Mouse (Mus musculus): ENCODE data around the gene Itga4. TPM values are rescaled to one million over a fixed set of nuclear protein-coding genes. Genes with fewer than 3 reads are reported as not detected.
A peak's percentile ranks its signal among the peaks of the same experiment; 100 is the strongest.

Itga4 gene
- total RNA-seq (2021), result 10 to 100 TPM in 1 of 2 experiments, 1 to 10 TPM in 1; 9.0 to 10.6 TPM

DNA sequence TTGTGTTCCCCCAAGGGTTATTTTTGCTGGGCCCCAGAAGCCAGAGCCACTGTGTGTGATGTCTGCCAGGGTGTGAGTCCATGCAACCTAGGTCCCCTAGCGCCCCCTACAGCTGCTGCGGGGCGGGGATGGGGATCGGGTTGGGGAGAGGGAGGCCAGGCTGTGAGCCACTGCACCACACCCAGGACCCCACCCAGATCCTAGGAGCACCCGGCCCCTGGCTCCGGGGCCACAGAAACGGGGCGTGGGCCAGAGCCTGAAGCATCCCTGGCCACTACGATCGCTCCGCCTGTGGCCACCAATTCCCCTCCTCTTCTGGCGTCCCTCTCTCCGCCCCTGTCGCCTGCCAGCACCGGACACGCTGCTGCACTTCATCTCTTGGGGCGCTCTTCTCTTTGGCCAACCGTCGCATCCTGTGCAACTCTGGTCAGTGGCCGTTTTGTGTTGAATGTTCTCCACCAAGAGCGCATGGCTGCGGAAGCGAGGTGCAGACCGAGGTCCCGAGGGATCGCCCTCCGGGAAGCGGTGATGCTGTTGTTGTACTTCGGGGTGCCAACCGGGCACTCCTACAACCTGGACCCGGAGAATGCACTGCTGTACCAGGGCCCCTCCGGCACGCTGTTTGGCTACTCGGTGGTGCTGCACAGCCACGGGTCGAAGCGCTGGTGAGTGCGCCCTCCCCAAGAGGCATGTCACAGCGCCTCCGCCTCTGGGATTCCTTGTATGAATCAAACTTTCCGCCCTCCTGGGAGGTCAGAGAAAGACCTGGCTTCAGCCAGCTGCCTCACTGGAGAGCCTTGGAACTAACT, at the start of gene Itga4:
Gene Itga4 (plus strand): TSS at position 235 of the 809 bp plus-strand sequence.
- intact Hi-C loops (cut with DNase I), result no loop called here
- DNase-seq, result peak; percentile 83

DNA sequence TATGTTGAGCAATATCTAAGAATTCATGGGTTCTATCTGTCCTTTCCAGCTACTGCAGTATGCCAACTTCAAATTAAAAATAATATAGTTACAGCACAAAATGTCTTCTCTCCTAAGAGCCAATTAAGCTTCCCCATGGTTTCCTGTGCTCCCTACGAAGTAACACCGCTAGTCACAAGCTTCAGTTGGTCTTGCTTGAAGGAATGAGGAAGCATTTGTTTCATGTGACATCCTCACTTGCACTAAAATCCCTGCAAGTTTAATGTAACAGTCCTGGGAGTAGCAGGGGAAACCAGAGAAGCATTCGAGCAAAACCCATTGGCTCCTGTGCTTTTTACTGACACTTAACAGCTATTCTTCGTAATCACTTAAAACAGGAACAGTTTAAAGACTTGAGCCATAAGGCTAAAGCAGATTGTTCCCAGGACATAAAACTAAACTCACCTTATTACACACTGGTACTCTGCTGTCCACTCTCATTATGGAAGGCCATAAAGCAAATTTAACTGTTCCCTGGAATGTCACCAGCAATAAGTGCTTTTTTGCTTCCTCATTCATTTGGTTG, 49.0 kb upstream of the Itga4 start:
- DNase-seq, result no peak
- intact Hi-C loops (cut with DNase I), result no loop called here

DNA sequence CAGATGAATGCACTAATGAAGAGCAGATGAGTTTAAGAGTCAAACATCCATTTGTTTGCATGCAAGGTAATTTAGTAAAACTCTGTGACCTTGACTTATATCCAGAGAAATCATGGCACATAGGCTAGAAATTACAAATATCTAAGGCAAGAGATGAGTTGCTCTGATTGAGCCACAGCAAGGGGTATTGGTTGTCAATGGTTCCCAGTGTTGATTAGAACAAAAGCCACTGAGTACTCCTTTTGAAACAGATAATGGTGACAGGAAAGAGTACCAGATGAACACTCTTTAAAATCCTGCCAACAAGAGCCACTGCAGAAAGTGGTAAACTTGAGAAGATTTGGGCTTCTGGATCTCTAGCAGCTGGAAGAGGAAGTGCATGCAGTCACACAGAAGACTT, 40.2 kb upstream of the Itga4 start:
- DNase-seq, result no peak
- intact Hi-C loops (cut with DNase I), result no loop called here

DNA sequence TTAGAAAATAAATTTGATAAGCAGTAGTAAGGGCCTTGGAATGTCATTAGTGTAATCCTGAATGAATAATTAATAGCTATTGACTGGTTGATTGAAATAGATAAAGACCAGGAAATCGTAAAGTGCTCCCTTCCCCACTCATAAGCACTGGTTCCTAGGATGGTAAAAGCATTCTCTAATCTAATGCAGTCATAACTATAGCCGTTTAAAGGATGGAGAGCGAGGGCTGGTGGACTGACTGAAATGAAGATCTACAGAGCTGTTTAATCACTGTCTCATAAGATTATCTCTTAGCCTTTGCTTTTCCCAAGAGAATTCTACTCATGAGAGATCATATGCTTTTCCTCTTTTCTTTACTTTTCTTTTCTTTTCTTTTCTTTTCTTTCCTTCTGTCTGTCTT, 39.7 kb upstream of the Itga4 start:
- intact Hi-C loops (cut with DNase I), result no loop called here
- no peak for DNase-seq

DNA sequence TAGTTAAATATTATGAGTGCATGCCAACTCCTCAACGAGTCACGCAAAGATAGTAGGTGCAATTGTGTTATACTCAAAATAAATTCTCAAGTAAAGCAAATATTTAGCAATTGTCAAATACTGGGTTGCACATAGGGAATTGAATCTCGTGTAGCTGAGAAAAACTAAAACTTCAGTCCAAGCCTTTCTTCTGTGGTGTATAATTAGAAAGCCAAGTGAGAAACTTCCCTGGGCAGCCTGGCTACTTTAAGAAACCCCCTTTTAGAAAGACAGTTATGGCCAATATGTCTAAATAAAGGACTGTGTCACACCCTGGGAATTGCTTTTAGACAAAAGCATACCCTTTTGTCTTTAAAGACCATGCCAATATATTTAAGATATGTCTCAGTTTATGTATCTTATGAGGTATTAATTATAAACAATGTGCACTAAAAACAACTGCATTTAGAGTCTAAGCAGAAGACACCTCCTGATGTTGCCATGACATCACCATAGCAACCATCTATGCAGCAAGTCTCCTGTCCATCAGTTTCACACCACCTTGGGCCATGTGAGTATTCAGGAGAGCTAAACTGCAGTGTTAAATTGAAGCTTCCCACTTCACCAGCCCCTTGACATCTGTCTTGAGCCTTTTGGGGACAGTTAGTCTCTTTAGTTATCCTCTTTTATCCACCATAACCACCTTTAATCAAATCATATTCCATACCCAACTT, 30.4 kb upstream of the Itga4 start:
- no peak for DNase-seq

DNA sequence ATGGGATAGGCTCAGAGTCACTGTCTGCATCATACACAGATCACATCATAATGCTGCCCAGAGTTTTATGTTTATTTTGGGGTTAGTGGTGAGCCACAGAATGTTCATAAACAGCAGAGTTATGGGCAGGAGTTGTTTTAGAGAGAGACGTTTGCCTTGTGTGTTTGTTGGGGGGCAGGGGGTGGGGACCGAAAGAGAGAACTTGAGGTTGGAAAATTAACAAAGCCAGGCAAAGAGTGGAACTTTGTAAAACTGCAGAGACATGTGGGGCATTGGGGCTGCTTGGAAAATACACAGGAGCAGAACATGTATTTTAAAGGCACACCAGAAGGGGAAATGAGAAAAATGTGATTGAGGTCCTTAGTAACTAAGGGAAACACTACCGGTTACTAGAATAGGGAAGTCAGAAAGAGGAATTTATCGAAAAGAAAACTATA, 27.4 kb upstream of the Itga4 start:
- intact Hi-C loops (cut with DNase I), result no loop called here
- no peak for DNase-seq

More for the DNA sequence above, 30.4 kb upstream of the Itga4 start:
- intact Hi-C loops (cut with DNase I), result no loop called here

DNA sequence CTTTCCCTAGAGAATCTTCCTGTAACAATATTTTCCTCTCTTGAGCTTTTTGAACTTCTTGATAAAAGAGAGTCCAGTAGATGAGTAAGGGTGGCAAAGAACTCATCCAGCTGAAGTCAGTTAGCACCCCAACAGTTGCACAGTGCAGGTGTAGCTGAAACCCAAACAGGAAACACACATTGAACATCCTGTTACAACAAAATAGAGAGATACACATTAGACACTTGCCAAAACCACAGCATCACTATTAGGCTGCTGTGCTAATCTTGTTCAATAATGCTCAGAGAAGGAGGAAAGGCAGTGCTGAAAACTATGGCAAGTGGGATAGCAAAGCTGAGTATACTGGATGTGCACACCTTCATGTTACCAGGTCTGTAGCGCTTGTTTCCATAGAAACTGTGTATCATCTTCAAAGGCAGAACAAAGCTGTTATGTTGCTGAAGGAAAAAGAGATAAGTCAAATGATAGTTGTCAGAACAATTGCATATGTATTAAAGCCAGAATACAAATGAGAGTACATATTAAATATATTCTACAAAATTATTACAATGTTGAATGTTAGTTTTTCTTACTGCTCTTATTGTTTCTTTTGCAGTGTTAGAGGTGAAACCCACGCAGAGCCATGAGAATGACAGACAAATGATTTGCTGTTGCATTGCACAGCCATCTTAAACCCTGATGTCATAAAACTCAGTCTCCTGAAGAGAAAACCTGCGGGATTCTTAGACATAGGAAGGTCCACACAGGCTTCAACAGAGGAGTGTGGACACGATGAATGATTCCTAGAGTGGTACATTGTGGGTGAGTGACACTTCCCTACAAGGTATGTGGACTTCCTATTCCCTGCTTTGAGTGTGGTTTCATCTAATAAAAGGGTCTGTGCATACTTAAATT, 23.9 kb upstream of the Itga4 start:
- DNase-seq, result no peak
- intact Hi-C loops (cut with DNase I), result no loop called here

DNA sequence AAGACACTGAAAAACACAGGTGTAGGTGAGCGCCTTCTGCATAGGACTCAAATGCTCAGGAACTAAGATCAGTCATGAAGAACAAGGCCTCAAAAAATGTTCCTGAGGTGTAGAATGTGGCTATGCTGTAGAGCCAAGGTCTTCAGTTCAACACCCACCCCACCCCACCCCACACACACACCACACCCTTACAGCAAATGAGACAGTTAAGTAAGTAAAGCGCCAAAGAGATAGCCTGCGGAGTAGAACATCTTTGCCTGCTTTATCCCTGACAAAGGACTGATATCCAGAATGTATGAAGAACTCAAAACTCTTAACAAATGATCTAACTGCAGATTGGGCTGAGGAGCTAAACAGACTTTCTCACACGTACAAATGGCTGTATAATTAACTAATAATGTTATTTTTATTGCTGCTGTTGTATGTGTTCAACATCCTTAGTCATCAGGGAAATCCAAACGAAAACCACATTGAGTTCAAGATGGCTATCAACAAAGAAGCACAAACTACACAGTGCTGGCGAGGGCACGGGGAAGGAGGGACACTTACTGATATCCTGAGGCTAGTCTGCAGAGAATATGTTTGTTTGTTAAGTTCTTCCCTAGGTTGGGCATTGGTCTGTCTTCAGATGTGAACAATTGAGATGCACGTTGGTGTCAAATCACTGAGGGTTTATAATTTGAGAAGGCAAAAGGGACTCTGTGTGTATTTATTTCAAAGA, 19.3 kb upstream of the Itga4 start:
- intact Hi-C loops (cut with DNase I), result no loop called here
- no peak for DNase-seq

DNA sequence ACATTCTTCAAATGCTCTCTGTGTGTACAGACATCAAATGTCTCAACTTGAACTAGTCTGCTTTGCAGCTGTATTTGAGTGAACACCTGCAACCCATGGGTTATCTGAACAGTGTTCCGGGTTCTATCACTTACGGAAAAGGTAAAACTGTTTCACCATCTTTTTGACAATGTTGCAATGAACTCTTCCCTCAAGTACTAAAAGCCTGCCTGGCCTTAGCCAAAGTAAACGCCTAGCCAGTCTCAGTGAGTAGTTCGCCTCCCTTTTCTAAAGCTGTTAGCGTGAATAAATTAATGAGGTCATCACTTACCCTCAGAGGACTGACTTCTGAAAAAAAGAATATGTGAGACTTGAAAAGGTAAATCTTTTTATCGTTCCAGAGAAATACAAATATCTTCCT, 18.0 kb upstream of the Itga4 start:
- DNase-seq, result no peak
- intact Hi-C loops (cut with DNase I), result no loop called here

DNA sequence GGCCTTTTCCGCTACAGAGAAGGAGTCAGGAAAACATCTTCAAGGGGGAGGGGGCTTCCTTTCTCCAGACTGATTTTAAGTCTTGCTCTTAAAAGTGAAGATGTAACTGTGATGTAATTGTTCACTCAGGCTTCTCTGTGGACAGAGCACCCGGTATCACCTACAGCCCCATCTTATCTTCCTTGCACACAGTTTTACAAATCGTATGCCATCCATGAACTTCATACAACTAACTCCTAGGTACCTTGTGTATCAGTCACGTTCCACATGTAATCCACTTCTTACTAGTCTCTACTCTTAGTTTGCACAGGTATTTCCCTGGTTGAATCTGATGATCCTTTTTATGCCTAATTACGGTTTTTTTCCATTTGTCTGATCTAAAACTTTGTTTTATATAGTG, 10.9 kb upstream of the Itga4 start:
- intact Hi-C loops (cut with DNase I), result no loop called here
- DNase-seq, result no peak

DNA sequence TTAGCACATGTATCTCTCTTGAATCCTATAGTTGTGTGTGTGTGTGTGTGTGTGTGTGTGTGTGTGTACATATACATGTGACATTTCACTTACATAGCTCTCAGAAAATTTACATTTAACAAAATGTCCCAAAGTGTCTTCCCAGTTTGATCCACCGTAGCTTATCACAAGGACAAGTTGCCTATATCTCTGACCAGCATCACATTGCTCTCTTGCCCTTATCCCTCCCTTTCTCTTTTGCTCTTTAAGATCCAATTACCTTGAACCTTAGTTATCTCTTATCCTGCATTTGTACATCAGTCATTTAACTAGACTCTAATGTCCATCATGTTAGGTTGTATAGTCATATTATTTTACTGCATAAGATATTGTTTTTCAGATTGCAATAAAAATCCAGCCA, 10.5 kb upstream of the Itga4 start:
- no peak for DNase-seq
- intact Hi-C loops (cut with DNase I), result no loop called here

DNA sequence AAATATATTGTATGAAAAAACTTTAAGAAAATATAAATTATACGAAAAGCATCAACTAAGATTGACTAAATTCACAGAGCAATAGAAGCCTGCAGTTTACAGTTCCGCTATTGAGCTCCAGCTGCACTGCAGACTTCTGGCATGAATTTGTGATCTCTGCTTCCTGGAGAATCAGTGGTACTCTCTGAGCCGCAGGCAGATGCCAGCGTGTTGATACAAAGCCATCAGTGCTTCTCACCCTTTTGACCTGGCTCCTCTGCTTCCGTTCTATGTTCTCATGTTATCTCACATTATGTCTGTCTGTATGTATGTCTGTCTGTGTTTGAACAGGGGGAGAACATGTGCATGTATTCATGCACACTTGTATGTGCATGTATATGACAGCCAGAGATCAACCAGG, 6.9 kb upstream of the Itga4 start:
- intact Hi-C loops (cut with DNase I), result no loop called here
- DNase-seq, result no peak

DNA sequence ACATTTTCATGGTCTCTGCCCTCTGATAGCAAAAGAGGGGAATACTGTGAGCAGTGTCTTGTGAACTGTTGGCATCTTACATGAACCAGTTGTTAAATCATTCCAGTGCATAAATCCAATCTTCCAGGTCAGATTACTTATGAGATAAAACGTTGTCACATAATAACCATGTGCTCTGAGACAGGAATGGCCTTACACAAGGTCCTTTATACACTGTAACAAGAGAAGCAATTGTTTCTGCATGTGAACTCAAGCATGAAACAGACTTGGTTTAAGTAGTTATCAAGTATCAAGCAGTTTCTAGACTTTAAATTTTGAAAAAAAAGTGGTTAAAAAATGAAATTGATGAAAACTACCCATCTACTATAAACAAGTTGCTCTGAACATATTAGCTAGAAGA, 4.7 kb upstream of the Itga4 start:
- no peak for DNase-seq
- intact Hi-C loops (cut with DNase I), result no loop called here

DNA sequence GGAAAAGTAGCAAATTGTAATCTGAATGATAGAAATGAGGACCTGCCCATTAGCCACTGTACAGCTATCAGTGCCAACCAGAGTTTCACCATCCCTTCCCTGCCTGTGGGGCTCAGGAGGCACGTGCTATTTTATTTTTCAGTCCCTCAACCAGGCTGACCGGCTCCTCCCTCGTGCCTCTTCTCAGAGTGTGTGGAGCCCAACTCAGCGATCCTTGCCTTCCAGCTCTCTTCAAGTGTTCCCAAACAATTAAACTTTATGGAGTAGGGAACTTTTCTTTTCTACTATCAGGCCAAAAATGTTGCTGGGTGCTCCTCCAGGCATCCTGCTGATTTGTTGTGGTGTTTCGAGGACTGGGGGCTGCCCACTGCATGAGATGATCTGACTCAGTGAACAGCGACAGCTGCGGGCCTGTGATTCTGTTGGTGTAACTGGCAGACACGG, 1.4 kb upstream of the Itga4 start:
- intact Hi-C loops (cut with DNase I), result no loop called here
- DNase-seq, result no peak

DNA sequence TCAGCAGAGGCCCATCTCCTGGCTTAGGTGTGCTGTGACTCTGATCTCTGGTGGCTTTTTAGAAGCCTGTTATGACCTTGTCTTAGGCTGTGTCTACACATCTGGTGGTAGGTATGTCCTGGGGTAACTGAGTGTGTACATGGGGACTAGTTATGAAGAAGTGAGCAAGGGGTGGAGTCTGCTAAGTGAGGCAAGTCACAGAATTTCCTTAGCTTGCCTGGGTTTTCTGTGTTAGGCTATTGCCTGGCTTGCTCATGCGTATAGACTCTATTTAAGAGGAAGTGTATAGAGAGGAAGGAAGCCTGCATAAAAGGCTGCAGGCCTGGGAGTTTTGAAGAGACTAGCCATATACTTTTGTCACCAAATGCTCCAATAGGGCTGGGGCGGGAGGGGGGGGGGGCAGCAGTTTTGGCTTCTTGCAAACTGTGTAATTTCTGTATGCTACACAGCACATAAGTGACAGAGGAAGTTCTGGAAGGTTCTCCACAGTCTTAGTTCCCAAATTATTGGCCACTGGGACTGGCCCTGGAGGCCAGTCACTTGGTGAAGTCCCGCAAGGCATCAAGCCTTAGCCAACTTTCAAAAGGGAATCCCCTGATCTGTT, 536 bp upstream of the Itga4 start:
- intact Hi-C loops (cut with DNase I), result no loop called here
- DNase-seq, result no peak

DNA sequence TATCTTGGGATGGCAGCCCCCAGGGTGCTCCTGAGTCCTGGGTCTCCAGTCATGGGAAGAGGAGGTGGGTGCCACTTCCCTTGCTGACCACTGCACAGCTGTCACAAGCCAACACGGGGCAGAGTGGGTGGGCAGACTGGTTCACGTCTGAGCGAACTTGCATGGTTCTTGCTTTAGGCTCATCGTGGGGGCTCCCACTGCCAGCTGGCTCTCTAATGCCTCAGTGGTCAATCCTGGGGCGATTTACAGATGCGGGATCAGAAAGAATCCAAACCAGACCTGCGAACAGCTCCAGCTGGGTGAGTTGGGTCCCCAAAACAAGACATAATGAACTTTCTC, 744 bp downstream of the Itga4 start:
- DNase-seq, result peak; percentile 37
- intact Hi-C loops (cut with DNase I), result no loop called here

DNA sequence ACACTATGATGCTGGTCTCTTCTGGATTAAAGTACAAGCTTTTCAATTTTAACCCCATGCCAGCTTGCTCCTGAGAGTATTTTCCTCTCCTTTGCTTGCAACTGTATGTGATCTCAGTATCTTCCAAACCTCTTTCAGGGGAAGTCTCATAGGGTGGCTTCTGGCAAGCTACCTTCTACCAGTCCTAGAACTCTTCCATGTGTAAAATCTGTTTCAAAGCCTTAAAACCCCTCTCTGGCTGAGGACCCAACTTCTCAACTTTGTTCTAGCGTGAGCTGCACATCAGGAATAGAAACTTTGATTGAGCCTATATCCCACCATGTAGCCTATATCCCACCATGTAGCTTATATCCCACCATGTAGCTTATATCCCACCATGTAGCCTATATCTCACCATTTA, 1.1 kb downstream of the Itga4 start:
- intact Hi-C loops (cut with DNase I), result no loop called here
- no peak for DNase-seq

DNA sequence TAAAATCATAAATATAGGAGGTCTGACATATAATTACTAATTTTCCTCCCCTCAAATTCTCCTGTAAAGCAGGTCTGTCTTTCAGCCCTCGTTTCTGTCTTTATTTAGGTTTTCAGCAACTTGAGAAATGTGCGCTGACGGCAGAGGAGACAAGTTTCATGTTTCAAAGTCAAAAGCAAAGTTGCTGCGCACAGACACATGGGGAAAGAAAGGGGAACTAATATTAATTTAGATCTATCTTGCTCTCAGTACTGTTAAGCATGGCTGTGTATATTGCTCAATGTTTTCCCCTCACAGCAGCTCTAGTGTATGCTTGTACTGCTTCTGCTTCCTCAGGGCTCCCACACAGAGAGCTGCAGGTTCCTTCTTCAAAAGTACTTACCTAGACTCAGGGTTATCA, 1.7 kb downstream of the Itga4 start:
- intact Hi-C loops (cut with DNase I), result no loop called here
- DNase-seq, result no peak

DNA sequence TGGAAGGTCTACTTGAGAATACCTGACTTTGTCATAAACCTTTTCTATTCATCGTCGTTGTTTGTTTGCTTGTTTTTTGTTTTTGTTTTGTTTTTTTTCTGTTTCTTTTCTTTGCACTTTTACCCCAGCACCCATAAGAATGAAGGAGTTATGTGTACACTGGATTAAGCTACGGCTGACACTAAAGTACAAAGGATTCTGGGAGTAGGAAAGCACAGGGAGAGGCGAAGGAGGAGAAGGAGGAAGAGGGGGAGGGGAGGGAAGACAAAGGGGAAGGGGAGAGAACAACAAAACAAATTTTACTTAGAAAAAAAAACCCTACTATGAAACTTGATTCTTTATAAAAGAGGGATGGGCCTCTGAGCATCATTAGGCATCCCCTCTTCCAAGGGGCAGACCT, 2.2 kb downstream of the Itga4 start:
- intact Hi-C loops (cut with DNase I), result no loop called here
- DNase-seq, result no peak

DNA sequence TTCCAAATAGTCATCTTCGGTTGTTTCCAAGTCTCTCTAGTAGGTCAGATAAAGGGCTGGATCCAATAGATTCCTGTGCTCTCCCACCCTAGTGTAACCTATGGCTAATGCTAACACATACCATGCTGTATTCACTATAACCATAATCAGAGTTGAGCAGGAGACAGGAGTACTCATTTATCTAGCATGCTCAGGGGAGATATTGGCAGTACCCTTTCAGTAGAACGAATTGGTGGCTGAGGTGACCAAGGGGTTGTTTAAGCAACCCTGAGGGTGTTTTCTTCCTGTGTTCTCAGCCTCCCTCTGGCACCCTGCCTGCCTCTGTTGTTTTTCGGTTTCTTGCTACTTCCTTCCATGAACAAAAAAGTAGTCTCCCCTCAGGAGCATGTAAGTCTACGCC, 4.1 kb downstream of the Itga4 start:
- DNase-seq, result no peak

More for the DNA sequence above, 4.1 kb downstream of the Itga4 start:
- intact Hi-C loops (cut with DNase I), result no loop called here
